Mouse (Mus musculus) MEL (cell line): ENCODE results near the gene Ctsw. TPM values are rescaled to one million over a fixed set of nuclear protein-coding genes. Genes with fewer than 3 reads are reported as not detected.

Experiments used
- DNase-seq: peaks from one replicate; pipeline ENCODE4 v3.0.0; 2011; ENCODE audit warnings: low read depth, low spot score
- H3K27ac ChIP-seq: 2 replicates; pipeline ENCODE4 v1.5.1; 2012; ENCODE audit warnings: low read depth, mild to moderate bottlenecking, control low read depth, low read length, moderate library complexity; ENCODE audit not compliant: control insufficient read depth
- H3K27me3 ChIP-seq, 2 experiments: fragments of 150-350 bp in 1 of 2; sonication (generic) in 1 of 2; 2 replicates each; pipeline ENCODE4 v1.6.1; 2012; ENCODE audit warnings: low read length in 2 of 2, mild to moderate bottlenecking in 2 of 2, improper control_type of control experiment in 1 of 2, moderate library complexity in 1 of 2; ENCODE audit not compliant: insufficient read depth in 2 of 2, control insufficient read depth in 1 of 2
- H3K36me3 ChIP-seq, 2 experiments: 2 replicates each; pipeline ENCODE4 v1.6.1; 2012 to 2014; ENCODE audit warnings: low read length in 2 of 2, improper control_type of control experiment in 1 of 2, inconsistent platforms in 1 of 2, mild to moderate bottlenecking in 1 of 2; ENCODE audit not compliant: insufficient read depth in 2 of 2, control insufficient read depth in 1 of 2
- H3K4me1 ChIP-seq, 2 experiments: fragments of 150-350 bp in 1 of 2; sonication (generic) in 1 of 2; 2 replicates each; pipeline ENCODE4 v1.6.1; 2012; ENCODE audit warnings: low read length in 2 of 2, improper control_type of control experiment in 1 of 2, mild to moderate bottlenecking in 1 of 2; ENCODE audit not compliant: insufficient read depth in 2 of 2, control insufficient read depth in 1 of 2
- H3K4me3 ChIP-seq, 2 experiments: fragments of 150-350 bp in 1 of 2; sonication (generic) in 1 of 2; 2 replicates each; pipeline ENCODE4 v1.5.1; 2012; ENCODE audit warnings: low read depth in 2 of 2, low read length in 2 of 2, mild to moderate bottlenecking in 2 of 2, moderate library complexity in 2 of 2, control low read depth in 1 of 2, improper control_type of control experiment in 1 of 2; ENCODE audit not compliant: control insufficient read depth in 1 of 2, insufficient read depth in 1 of 2
- H3K79me2 ChIP-seq: 2 replicates; pipeline ENCODE4 v1.6.1; 2012; ENCODE audit warnings: mild to moderate bottlenecking, low read length, moderate library complexity; ENCODE audit not compliant: control insufficient read depth, poor library complexity, insufficient read depth
- H3K9ac ChIP-seq: 2 replicates; pipeline ENCODE4 v1.6.1; 2012; ENCODE audit warnings: low read depth, mild to moderate bottlenecking, control low read depth, low read length, moderate library complexity; ENCODE audit not compliant: control insufficient read depth, poor library complexity, severe bottlenecking
- H3K9me3 ChIP-seq: fragments of 150-350 bp; sonication (generic); replicated peaks from 2 replicates; pipeline ENCODE4 v1.6.1; 2012; ENCODE audit warnings: mild to moderate bottlenecking, low read length, improper control_type of control experiment, moderate library complexity; ENCODE audit not compliant: insufficient read depth
- BHLHE40 ChIP-seq: IDR thresholded peaks from 2 replicates; pipeline ENCODE4 v1.6.1; 2012; ENCODE audit warnings: low read depth, mild to moderate bottlenecking, inconsistent platforms, low read length, improper control_type of control experiment, borderline replicate concordance
- CHD1 ChIP-seq: IDR thresholded peaks from 2 replicates; pipeline ENCODE4 v1.6.1; 2012; ENCODE audit warnings: low read depth, mild to moderate bottlenecking, inconsistent platforms, low read length, improper control_type of control experiment
- CHD2 ChIP-seq: IDR thresholded peaks from 2 replicates; pipeline ENCODE4 v1.6.1; 2011; ENCODE audit warnings: low read length, improper control_type of control experiment
- CTCF ChIP-seq, 3 experiments: IDR thresholded peaks in 2 of 3; conservative IDR thresholded peaks in 1 of 3; 2 replicates each; pipeline ENCODE4 v1.5.1; 2011 to 2012; ENCODE audit warnings: low read length in 3 of 3, low read depth in 2 of 3, mild to moderate bottlenecking in 2 of 3, improper control_type of control experiment in 1 of 3, inconsistent platforms in 1 of 3, mixed read lengths in 1 of 3, moderate library complexity in 1 of 3; ENCODE audit not compliant: control insufficient read depth in 1 of 3, insufficient read depth in 1 of 3, poor library complexity in 1 of 3, severe bottlenecking in 1 of 3
- E2F4 ChIP-seq: IDR thresholded peaks from 2 replicates; pipeline ENCODE4 v1.6.1; 2011; ENCODE audit warnings: low read depth, low read length, improper control_type of control experiment, borderline replicate concordance
- ELF1 ChIP-seq: IDR thresholded peaks from 2 replicates; pipeline ENCODE4 v1.6.1; 2014; ENCODE audit warnings: low read depth, mild to moderate bottlenecking, inconsistent platforms, low read length, improper control_type of control experiment, moderate library complexity
- EP300 ChIP-seq, 2 experiments: IDR thresholded peaks; 2 replicates each; pipeline ENCODE4 v1.6.1; 2011; ENCODE audit warnings: improper control_type of control experiment in 2 of 2, low read length in 2 of 2, low read depth in 1 of 2, mild to moderate bottlenecking in 1 of 2
- GABPA ChIP-seq: IDR thresholded peaks from 2 replicates; pipeline ENCODE4 v1.6.1; 2012; ENCODE audit warnings: low read depth, mild to moderate bottlenecking, inconsistent platforms, low read length, improper control_type of control experiment, moderate library complexity
- GATA1 ChIP-seq: IDR thresholded peaks from 2 replicates; pipeline ENCODE4 v1.6.1; 2011; ENCODE audit warnings: low read depth, low read length, improper control_type of control experiment
- HCFC1 ChIP-seq: IDR thresholded peaks from 2 replicates; pipeline ENCODE4 v1.6.1; 2012; ENCODE audit warnings: low read depth, mild to moderate bottlenecking, inconsistent platforms, low read length, improper control_type of control experiment, moderate library complexity
- JUND ChIP-seq: IDR thresholded peaks from 2 replicates; pipeline ENCODE4 v1.6.1; 2011; ENCODE audit warnings: low read depth, mild to moderate bottlenecking, improper control_type of control experiment, low read length
- KAT2A ChIP-seq: conservative IDR thresholded peaks from 2 replicates; pipeline ENCODE4 v1.6.1; 2012; ENCODE audit warnings: low read depth, low read length, improper control_type of control experiment, inconsistent platforms
- MAFK ChIP-seq: IDR thresholded peaks from 2 replicates; pipeline ENCODE4 v1.6.1; 2011; ENCODE audit warnings: low read depth, mild to moderate bottlenecking, low read length, improper control_type of control experiment, borderline replicate concordance
- MAZ ChIP-seq: IDR thresholded peaks from 2 replicates; pipeline ENCODE4 v1.6.1; 2012; ENCODE audit warnings: low read depth, mild to moderate bottlenecking, inconsistent platforms, low read length, improper control_type of control experiment
- MEF2A ChIP-seq: IDR thresholded peaks from 2 replicates; pipeline ENCODE4 v1.6.1; 2014; ENCODE audit warnings: low read depth, mild to moderate bottlenecking, inconsistent platforms, low read length, improper control_type of control experiment; ENCODE audit not compliant: poor library complexity, insufficient replicate concordance, severe bottlenecking; ENCODE audit errors: extremely low read depth
- MXI1 ChIP-seq: IDR thresholded peaks from 2 replicates; pipeline ENCODE4 v1.6.1; 2011; ENCODE audit warnings: mild to moderate bottlenecking, low read depth, low read length, improper control_type of control experiment
- MYB ChIP-seq: IDR thresholded peaks from 2 replicates; pipeline ENCODE4 v1.6.1; 2011; ENCODE audit warnings: mild to moderate bottlenecking, low read depth, low read length, improper control_type of control experiment
- MYC ChIP-seq: IDR thresholded peaks from 2 replicates; pipeline ENCODE4 v1.6.1; 2011; ENCODE audit warnings: low read depth, mild to moderate bottlenecking, low read length, improper control_type of control experiment, moderate library complexity
- NELFE ChIP-seq: IDR thresholded peaks from 2 replicates; pipeline ENCODE4 v1.6.1; 2011; ENCODE audit warnings: low read depth, low read length, improper control_type of control experiment
- POLR2A ChIP-seq, 2 experiments: IDR thresholded peaks; 2 replicates each; pipeline ENCODE4 v1.6.1; 2011 to 2012; ENCODE audit warnings: low read length in 2 of 2, mild to moderate bottlenecking in 2 of 2, control low read depth in 1 of 2, improper control_type of control experiment in 1 of 2, low read depth in 1 of 2, moderate library complexity in 1 of 2; ENCODE audit not compliant: control insufficient read depth in 1 of 2, insufficient read depth in 1 of 2, poor library complexity in 1 of 2
- POLR2AphosphoS5 ChIP-seq: IDR thresholded peaks from 2 replicates; pipeline ENCODE4 v1.6.1; 2012; ENCODE audit warnings: low read depth, borderline replicate concordance, mild to moderate bottlenecking, inconsistent platforms, low read length, moderate library complexity, mixed read lengths
- RAD21 ChIP-seq: IDR thresholded peaks from 2 replicates; pipeline ENCODE4 v1.6.1; 2011; ENCODE audit warnings: mild to moderate bottlenecking, low read depth, low read length, improper control_type of control experiment
- RCOR1 ChIP-seq: IDR thresholded peaks from 2 replicates; pipeline ENCODE4 v1.6.1; 2012; ENCODE audit warnings: low read depth, mild to moderate bottlenecking, inconsistent platforms, low read length, improper control_type of control experiment
- SMC3 ChIP-seq: IDR thresholded peaks from 2 replicates; pipeline ENCODE4 v1.6.1; 2011; ENCODE audit warnings: low read depth, low read length, improper control_type of control experiment
- TAL1 ChIP-seq: IDR thresholded peaks from 2 replicates; pipeline ENCODE4 v1.6.1; 2012; ENCODE audit warnings: mild to moderate bottlenecking, inconsistent platforms, low read length, moderate library complexity, mixed read lengths
- TBP ChIP-seq: IDR thresholded peaks from 2 replicates; pipeline ENCODE4 v1.8.0; 2011; ENCODE audit warnings: low read depth, low read length, improper control_type of control experiment
- TCF12 ChIP-seq: IDR thresholded peaks from 2 replicates; pipeline ENCODE4 v1.6.1; 2014; ENCODE audit warnings: low read depth, mild to moderate bottlenecking, inconsistent platforms, low read length, improper control_type of control experiment, moderate library complexity
- USF1 ChIP-seq: IDR thresholded peaks from 2 replicates; pipeline ENCODE4 v1.6.1; 2014; ENCODE audit warnings: low read depth, mild to moderate bottlenecking, inconsistent platforms, low read length, improper control_type of control experiment, moderate library complexity
- USF2 ChIP-seq, 2 experiments: IDR thresholded peaks; 2 replicates each; pipeline ENCODE4 v1.6.1; 2011 to 2012; ENCODE audit warnings: improper control_type of control experiment in 2 of 2, low read length in 2 of 2, borderline replicate concordance in 1 of 2, inconsistent platforms in 1 of 2, low read depth in 1 of 2, mild to moderate bottlenecking in 1 of 2; ENCODE audit not compliant: insufficient read depth in 1 of 2
- ZC3H11A ChIP-seq: IDR thresholded peaks from 2 replicates; pipeline ENCODE4 v1.6.1; 2012; ENCODE audit warnings: low read depth, mild to moderate bottlenecking, inconsistent platforms, low read length, improper control_type of control experiment
- ZMIZ1 ChIP-seq: IDR thresholded peaks from 2 replicates; pipeline ENCODE4 v1.6.1; 2012; ENCODE audit warnings: low read depth, mild to moderate bottlenecking, inconsistent platforms, low read length, improper control_type of control experiment, moderate library complexity
- ZNF384 ChIP-seq: IDR thresholded peaks from 2 replicates; pipeline ENCODE4 v1.6.1; 2012; ENCODE audit warnings: low read depth, mild to moderate bottlenecking, inconsistent platforms, low read length, improper control_type of control experiment
- polyA plus RNA-seq, 2 experiments: library from polyadenylated mRNA; stranded (reverse) in 1 of 2; unstranded in 1 of 2; fragments of >175 nt in 1 of 2; fragments of >200 nt in 1 of 2; gene quantifications; 2 replicates each; pipeline versions ENCODE4 v1.2.1 to v1.2.4; 2012; ENCODE audit warnings: low replicate concordance in 2 of 2, low read depth in 1 of 2; ENCODE audit not compliant: insufficient read length in 2 of 2, insufficient read depth in 1 of 2, missing spikeins in 1 of 2
- total RNA-seq: library from RNA; depleted of rRNA; stranded (reverse); fragments of 300-350 nt; gene quantifications from 2 replicates; pipeline ENCODE4 v1.2.3, GENCODE M21; 2012

Ctsw gene
- total and polyA plus RNA-seq, 3 experiments = 0.15 to 0.39 TPM; not detected in 1

DNA sequence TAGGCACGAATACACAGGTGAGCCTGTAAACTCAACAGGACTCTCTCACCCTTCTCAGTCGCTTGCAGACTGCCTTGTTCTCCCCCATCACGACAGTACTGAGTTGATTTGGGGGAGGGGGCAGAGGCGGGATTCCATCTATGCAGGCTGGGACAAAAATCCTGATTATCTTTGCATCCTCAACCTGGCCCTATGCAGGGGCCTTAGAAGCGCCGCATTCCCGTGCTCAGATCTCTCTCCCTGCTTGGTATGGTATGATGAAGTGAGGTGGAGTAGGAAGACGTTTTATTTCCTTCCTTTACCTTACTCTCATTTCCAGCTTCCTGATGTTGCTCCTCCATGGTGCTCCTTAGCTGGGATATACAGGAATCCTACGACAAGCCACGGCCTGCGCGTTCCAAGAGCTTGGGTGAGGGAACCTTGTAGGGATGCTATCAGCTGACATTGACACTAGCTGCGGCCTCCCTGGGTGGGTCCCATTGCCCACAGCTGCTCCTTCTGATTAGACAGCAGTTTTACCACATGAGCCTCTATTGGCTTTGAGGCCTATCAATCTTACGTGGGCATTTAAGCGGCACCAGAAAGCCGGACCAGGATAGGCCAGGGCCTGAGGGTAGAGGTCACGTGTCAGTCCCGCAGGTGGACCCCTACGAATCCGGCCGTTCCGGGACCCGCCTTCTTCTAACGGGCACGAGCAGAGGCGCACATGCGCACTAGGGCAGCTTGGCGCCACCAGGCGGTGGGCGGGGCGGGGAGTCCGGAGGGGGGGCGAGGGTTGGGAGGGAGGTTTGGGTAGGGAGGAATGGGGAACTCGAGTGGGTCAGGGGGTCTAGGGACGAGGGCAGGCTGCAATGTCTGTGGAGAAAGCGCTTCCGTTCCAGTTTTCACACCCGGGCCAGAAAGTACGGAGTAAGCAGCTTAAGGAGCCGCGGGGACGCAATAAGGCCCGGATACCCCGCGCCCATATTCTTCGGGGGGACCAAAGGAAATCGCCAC lies 42.0 kb upstream of the Ctsw start, which contains the start of gene Snx32 (continued):
- peak; percentile 56 for TF ChIP-seq KAT2A
- TF ChIP-seq HCFC1 = peak; percentile 79; the same call in 1 of the 2 replicates
- peak; percentile 67 for TF ChIP-seq ELF1
- no peak for TF ChIP-seq ZNF384
- no peak for TF ChIP-seq ZC3H11A
- TF ChIP-seq NELFE = no peak
- TF ChIP-seq USF2 (IDR thresholded peaks at IDR 0.05; ENCODE audit: borderline replicate concordance in 1 of 2, insufficient read depth in 1 of 2, low read depth in 1 of 2, low read length in 2 of 2) = peak; percentile 76 to 93; a peak in 3 of 4 replicates
- TF ChIP-seq ZMIZ1 = no peak
- peak; percentile 57; the same call in 1 of the 2 replicates for TF ChIP-seq BHLHE40
- peak; percentile 99 for TF ChIP-seq USF1
- peak; percentile 75 for TF ChIP-seq MYB
- TF ChIP-seq POLR2A (IDR thresholded peaks at IDR 0.05; ENCODE audit: control insufficient read depth in 1 of 2, insufficient read depth in 1 of 2, low read depth in 1 of 2, low read length in 2 of 2, poor library complexity in 1 of 2) = peak; percentile 39 to 45; a peak in 2 of 4 replicates
- no peak for TF ChIP-seq POLR2AphosphoS5
- TF ChIP-seq GABPA = no peak
- TF ChIP-seq TCF12 = 0 out of 2 replicates have a peak, but pooled peaks have one; percentile 14
- no peak for TF ChIP-seq MEF2A
- TF ChIP-seq EP300 (IDR thresholded peaks at IDR 0.05; ENCODE audit: low read depth in 1 of 2, low read length in 2 of 2) = peak in 1 of 2 experiments; percentile 67; a peak in 2 of 4 replicates
- no peak for TF ChIP-seq RCOR1
- no peak for TF ChIP-seq TAL1
- no peak for TF ChIP-seq MYC
- TF ChIP-seq, all 39 proteins: peak for 20

GRCm38 (mm10) chr19:5503687-5504086 lies 35.4 kb upstream of the Ctsw start, which contains the start of gene 1700020D05Rik:
Gene 1700020D05Rik, minus strand, starts transcription at chr19:5503787.
- Histone ChIP-seq H3K27ac (no peak within 1 kb of the TSS), H3K4me3 (no peak within 1 kb of the TSS), H3K9ac (no peak within 1 kb of the TSS), H3K36me3 (no peaks in the 10 kb centered on the region; a peak in 1 of 4 replicates), H3K27me3 (no peaks in the 10 kb centered on the region), H3K79me2 (peaks cover 8% of the 10 kb centered on the region), H3K9me3 (no peaks in the 10 kb centered on the region), H3K4me1 (no peaks in the 10 kb centered on the region; a peak in 1 of 4 replicates)
- TF ChIP-seq CHD1 (no peak), ELF1 (no peak), JUND (no peak), RCOR1 (no peak), MXI1 (no peak), EP300 (IDR thresholded peaks at IDR 0.05; ENCODE audit: low read depth in 1 of 2, low read length in 2 of 2) (no peak), MAFK (no peak), ZNF384 (no peak), GATA1 (no peak), CHD2 (no peak), MAZ (no peak), RAD21 (no peak), SMC3 (no peak), GABPA (no peak), E2F4 (no peak), TBP (no peak), USF2 (IDR thresholded peaks at IDR 0.05; ENCODE audit: borderline replicate concordance in 1 of 2, insufficient read depth in 1 of 2, low read depth in 1 of 2, low read length in 2 of 2) (no peak), CTCF (IDR thresholded peaks at IDR 0.05 in 2 of 3, conservative IDR thresholded peaks at IDR 0.05 in 1 of 3; ENCODE audit: control insufficient read depth in 1 of 3, insufficient read depth in 1 of 3, low read depth in 2 of 3, low read length in 3 of 3, poor library complexity in 1 of 3, severe bottlenecking in 1 of 3) (no peak), TAL1 (no peak)
- DNase-seq = no peak
